Mouse (Mus musculus): ENCODE results near the gene Madd. TPM values are rescaled to one million over a fixed set of nuclear protein-coding genes. Genes with fewer than 3 reads are reported as not detected.

The Madd gene
- polyA plus RNA-seq, 1 experiment, result 11.4 TPM

DNA sequence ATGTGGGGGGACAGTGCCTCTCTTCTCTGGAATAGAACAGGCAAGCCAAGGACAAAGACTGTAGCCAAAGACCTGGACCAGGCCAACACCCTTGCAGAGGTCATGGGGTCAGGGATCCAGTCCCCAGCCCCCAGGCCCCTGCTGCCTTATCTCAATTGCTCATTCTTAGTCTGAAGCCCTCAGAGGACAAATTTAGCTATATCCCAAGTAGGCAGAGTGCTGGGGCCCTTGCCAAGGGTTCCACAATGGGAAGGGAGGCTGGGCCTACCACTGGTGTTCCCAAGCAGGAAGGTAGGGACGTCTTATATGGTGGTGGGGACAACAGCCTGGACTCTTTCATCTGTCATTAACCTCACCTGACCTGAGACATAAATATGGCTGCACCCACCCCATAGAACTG is 65.0 kb downstream of the Madd start:
- H3K27ac ChIP-seq (ENCODE audit: control insufficient read depth, insufficient read depth, low read depth, low read length), result no peak overlapping the region
- H3K4me3 ChIP-seq (ENCODE audit: control insufficient read depth, low read depth, low read length), result no peak overlapping the region
- H3K27me3 ChIP-seq (ENCODE audit: control insufficient read depth, insufficient read depth, low read length), result no peaks in the 10 kb centered on the region
- no peaks in the 10 kb centered on the region for H3K36me3 ChIP-seq (ENCODE audit: control insufficient read depth, insufficient read depth, low read length)
- peaks cover 5% of the 10 kb centered on the region for H3K4me1 ChIP-seq (ENCODE audit: control insufficient read depth, insufficient read depth, low read length)
- TF ChIP-seq POLR2A (IDR thresholded peaks at IDR 0.05; ENCODE audit: control insufficient read depth, low read depth, low read length), result no peak
- TF ChIP-seq CTCF (IDR thresholded peaks at IDR 0.05; ENCODE audit: control insufficient read depth, insufficient read depth, insufficient replicate concordance, low read depth, low read length), result no peak

DNA sequence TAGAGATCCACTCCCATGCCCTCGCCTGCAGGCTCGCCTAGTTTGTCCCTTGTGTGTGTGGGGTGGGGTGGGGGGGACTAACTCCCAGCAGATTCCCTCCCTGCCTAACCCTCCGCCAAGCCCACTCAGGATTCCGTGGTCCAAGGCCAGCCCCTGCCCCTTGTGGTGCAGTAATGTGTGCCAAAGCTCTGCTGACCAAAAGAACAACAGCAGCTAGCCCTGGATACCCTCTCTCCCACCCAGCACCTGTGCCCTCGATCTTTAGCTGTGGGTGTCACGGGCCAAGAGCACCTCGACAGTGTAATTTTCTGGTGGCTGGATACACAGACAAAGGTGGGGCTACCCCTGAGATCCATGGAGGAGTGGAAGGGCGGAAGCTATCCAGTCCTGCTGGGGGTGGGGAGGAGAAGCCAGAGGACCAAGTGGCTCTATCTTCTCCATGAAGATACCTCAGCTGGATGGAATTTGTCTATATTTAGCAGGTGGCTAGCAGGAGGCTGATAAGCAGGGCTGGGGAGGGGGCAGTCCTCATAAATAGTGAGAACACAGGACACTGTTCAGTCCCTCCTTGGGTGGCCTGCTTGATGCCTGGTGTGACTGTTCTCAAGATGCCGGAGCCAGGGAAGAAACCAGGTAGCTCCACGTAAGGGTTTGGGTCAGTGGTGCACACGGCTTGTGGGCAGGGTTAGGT is 65.9 kb downstream of the Madd start, which contains the start of gene Mybpc3:
TSS of gene Mybpc3 (plus strand) at position 560 of the 691 bp plus-strand sequence.
- H3K4me3 ChIP-seq (ENCODE audit: control insufficient read depth, low read depth, low read length), result no peak within 1 kb of the TSS
- H3K27me3 ChIP-seq (ENCODE audit: control insufficient read depth, insufficient read depth, low read length), result no peaks in the 10 kb centered on the region

DNA sequence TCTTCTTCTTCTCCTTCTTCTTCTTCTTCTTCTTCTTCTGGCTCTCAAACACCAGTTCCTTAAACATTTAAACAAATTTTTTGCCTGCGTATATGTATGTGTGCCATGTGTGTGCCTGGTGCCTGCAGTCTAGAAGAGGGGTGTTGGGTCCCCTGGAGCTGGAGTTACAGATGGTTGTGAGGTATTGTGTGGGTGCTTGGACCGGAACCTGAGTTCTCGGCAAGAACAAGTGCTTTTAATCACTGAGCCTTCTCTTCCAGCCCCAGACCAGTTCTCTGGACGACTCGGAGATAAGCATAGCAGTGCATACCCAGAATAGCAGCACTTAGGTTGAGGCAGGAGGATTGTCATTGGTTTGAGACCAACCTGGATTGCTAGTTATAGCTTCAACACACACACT is 66.8 kb downstream of the Madd start:
- TF ChIP-seq POLR2A (IDR thresholded peaks at IDR 0.05; ENCODE audit: control insufficient read depth, low read depth, low read length), result no peak
- no peak for TF ChIP-seq CTCF (IDR thresholded peaks at IDR 0.05; ENCODE audit: control insufficient read depth, insufficient read depth, insufficient replicate concordance, low read depth, low read length)
- Histone ChIP-seq H3K36me3 (ENCODE audit: control insufficient read depth, insufficient read depth, low read length) (no peaks in the 10 kb centered on the region), H3K4me3 (ENCODE audit: control insufficient read depth, low read depth, low read length) (no peak overlapping the region), H3K4me1 (ENCODE audit: control insufficient read depth, insufficient read depth, low read length) (peaks cover 5% of the 10 kb centered on the region), H3K27me3 (ENCODE audit: control insufficient read depth, insufficient read depth, low read length) (no peaks in the 10 kb centered on the region), H3K27ac (ENCODE audit: control insufficient read depth, insufficient read depth, low read depth, low read length) (no peak overlapping the region)

More for the DNA sequence above, 65.9 kb downstream of the Madd start, which contains the start of gene Mybpc3:
- no peak within 1 kb of the TSS for H3K27ac ChIP-seq (ENCODE audit: control insufficient read depth, insufficient read depth, low read depth, low read length)
- no peaks in the 10 kb centered on the region for H3K36me3 ChIP-seq (ENCODE audit: control insufficient read depth, insufficient read depth, low read length)
- H3K4me1 ChIP-seq (ENCODE audit: control insufficient read depth, insufficient read depth, low read length), result peaks cover 5% of the 10 kb centered on the region
- TF ChIP-seq CTCF (IDR thresholded peaks at IDR 0.05; ENCODE audit: control insufficient read depth, insufficient read depth, insufficient replicate concordance, low read depth, low read length) (no peak), POLR2A (IDR thresholded peaks at IDR 0.05; ENCODE audit: control insufficient read depth, low read depth, low read length) (no peak)

DNA sequence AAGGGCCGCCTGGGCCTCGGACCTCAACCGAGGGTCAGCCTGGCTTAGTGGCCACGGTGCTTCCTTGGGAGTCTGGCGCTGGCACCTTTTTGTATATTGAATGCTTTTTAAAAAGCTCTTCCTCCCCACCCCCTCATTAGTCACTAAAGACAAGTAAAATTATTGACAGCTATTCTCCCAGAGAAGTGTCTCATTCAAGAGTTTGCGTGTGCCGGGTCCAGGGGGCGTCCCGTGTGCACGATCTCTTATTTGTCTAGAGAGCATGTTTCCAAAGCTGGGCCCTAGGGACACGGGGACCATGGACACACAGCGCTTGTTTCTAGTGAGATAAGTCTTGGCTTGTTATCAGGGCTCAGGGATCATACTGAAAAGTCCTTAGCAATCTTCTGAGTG is 68.1 kb downstream of the Madd start:
- Histone ChIP-seq H3K4me1 (ENCODE audit: control insufficient read depth, insufficient read depth, low read length) (peaks cover 5% of the 10 kb centered on the region), H3K27ac (ENCODE audit: control insufficient read depth, insufficient read depth, low read depth, low read length) (no peak overlapping the region)

DNA sequence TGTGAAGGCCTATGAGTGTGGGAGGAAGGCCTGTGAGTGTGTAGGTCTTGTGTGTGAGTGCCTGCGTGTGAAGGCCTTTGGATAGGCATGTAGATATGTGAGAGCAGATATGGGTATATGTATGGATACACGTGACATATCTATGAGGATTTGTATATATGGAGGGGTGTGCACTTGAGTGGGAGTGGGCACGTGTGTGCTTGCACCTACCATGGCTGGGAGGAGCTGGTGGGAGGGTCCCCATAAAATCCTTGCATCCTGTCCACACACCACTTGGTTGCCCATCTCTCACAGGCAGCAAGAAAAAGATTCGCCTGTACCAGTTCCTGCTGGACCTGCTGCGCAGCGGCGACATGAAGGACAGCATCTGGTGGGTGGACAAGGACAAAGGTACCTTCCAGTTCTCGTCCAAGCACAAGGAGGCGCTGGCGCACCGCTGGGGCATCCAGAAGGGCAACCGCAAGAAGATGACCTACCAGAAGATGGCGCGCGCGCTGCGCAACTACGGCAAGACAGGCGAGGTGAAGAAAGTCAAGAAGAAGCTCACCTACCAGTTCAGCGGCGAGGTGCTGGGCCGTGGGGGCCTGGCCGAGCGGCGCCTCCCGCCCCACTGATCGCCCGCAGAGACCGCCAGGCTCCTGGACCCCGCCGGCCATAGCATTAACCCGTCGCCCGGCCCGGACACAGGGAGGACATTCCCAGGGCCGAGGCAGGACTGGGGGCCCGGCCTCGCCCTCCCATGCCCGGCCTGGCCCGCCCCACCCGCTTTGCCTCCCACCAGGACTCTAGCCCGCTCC is 68.7 kb downstream of the Madd start:
- H3K27ac ChIP-seq (ENCODE audit: control insufficient read depth, insufficient read depth, low read depth, low read length), result no peak overlapping the region
- no peaks in the 10 kb centered on the region for H3K27me3 ChIP-seq (ENCODE audit: control insufficient read depth, insufficient read depth, low read length)
- peak overlapping the region; percentile 48 for H3K4me3 ChIP-seq (ENCODE audit: control insufficient read depth, low read depth, low read length)
- TF ChIP-seq POLR2A (IDR thresholded peaks at IDR 0.05; ENCODE audit: control insufficient read depth, low read depth, low read length), result no peak
- TF ChIP-seq CTCF (IDR thresholded peaks at IDR 0.05; ENCODE audit: control insufficient read depth, insufficient read depth, insufficient replicate concordance, low read depth, low read length), result peak; percentile 94
- peaks cover 5% of the 10 kb centered on the region for H3K4me1 ChIP-seq (ENCODE audit: control insufficient read depth, insufficient read depth, low read length)
- H3K36me3 ChIP-seq (ENCODE audit: control insufficient read depth, insufficient read depth, low read length), result no peaks in the 10 kb centered on the region

More for the DNA sequence above, 68.1 kb downstream of the Madd start:
- Histone ChIP-seq H3K36me3 (ENCODE audit: control insufficient read depth, insufficient read depth, low read length) (no peaks in the 10 kb centered on the region), H3K27me3 (ENCODE audit: control insufficient read depth, insufficient read depth, low read length) (no peaks in the 10 kb centered on the region), H3K4me3 (ENCODE audit: control insufficient read depth, low read depth, low read length) (peak overlapping the region; percentile 48)
- TF ChIP-seq CTCF (IDR thresholded peaks at IDR 0.05; ENCODE audit: control insufficient read depth, insufficient read depth, insufficient replicate concordance, low read depth, low read length) (no peak), POLR2A (IDR thresholded peaks at IDR 0.05; ENCODE audit: control insufficient read depth, low read depth, low read length) (no peak)

DNA sequence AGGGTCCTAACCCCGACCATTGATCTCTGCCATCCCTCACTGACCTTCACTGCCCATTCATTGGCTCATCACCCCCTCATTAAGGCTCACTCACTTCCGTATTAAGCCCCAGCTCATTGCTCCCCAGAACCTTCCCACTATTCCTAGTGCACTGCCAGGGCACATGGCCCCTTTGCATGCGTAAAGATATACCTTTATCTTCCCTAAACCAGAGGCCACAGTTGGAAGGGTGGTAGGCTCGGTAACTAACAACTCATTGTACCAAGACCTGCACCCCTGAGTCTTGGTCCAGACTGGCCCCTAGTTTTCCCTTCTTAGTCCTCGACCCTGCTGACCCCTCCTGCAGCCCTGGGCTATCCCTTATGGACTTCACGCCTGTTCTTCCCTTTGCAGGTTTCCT is 69.8 kb downstream of the Madd start:
- Histone ChIP-seq H3K4me3 (ENCODE audit: control insufficient read depth, low read depth, low read length) (no peak overlapping the region), H3K27ac (ENCODE audit: control insufficient read depth, insufficient read depth, low read depth, low read length) (no peak overlapping the region), H3K4me1 (ENCODE audit: control insufficient read depth, insufficient read depth, low read length) (peaks cover 5% of the 10 kb centered on the region), H3K27me3 (ENCODE audit: control insufficient read depth, insufficient read depth, low read length) (no peaks in the 10 kb centered on the region), H3K36me3 (ENCODE audit: control insufficient read depth, insufficient read depth, low read length) (no peaks in the 10 kb centered on the region)
- TF ChIP-seq POLR2A (IDR thresholded peaks at IDR 0.05; ENCODE audit: control insufficient read depth, low read depth, low read length), result no peak
- no peak for TF ChIP-seq CTCF (IDR thresholded peaks at IDR 0.05; ENCODE audit: control insufficient read depth, insufficient read depth, insufficient replicate concordance, low read depth, low read length)

DNA sequence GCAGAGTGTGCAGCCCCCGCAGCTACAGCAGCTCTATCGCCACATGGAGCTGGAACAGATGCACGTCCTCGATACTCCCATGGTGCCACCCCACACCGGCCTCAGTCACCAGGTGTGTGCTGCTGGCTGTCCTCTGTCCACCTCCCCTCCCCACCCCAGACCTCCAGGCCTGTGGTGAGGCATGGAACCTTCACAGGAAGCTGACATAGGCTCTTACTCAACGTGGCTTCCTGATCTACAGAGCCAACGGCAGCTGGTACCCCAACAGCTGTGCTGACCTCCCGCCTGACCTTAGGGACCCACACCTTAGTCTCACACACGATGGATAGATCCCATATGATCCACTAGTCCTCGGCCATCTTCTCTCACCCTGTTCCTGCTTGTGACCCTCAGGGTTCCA is 70.3 kb downstream of the Madd start:
- H3K4me1 ChIP-seq (ENCODE audit: control insufficient read depth, insufficient read depth, low read length), result peaks cover 5% of the 10 kb centered on the region
- no peaks in the 10 kb centered on the region for H3K36me3 ChIP-seq (ENCODE audit: control insufficient read depth, insufficient read depth, low read length)
- H3K27ac ChIP-seq (ENCODE audit: control insufficient read depth, insufficient read depth, low read depth, low read length), result no peak overlapping the region
- H3K4me3 ChIP-seq (ENCODE audit: control insufficient read depth, low read depth, low read length), result no peak overlapping the region
- H3K27me3 ChIP-seq (ENCODE audit: control insufficient read depth, insufficient read depth, low read length), result no peaks in the 10 kb centered on the region
- no peak for TF ChIP-seq CTCF (IDR thresholded peaks at IDR 0.05; ENCODE audit: control insufficient read depth, insufficient read depth, insufficient replicate concordance, low read depth, low read length)
- no peak for TF ChIP-seq POLR2A (IDR thresholded peaks at IDR 0.05; ENCODE audit: control insufficient read depth, low read depth, low read length)

Data from testis, adult 2 months (tissue).